Mouse (Mus musculus): ENCODE results near the gene Rps27l.

GRCm38 (mm10) chr9:66914540-66914939, 31.3 kb upstream of the Rps27l start:
- TF ChIP-seq CTCF (IDR thresholded peaks at IDR 0.05; ENCODE audit: borderline replicate concordance, insufficient read depth, low read length) (no peak), POLR2A (IDR thresholded peaks at IDR 0.05; ENCODE audit: low read depth, low read length) (no peak)
